Mouse (Mus musculus) stomach, embryonic 15.5 days (tissue): ENCODE measurements at regions not wholly inside any gene's neighbourhood (a gene's known extent, or its start where the extent isn't known, plus 50 kb on each side); places are given as distances from the start of the nearest gene placed in this dataset.

ENCODE experiments used
- ATAC-seq: fragments of 200-750 bp; cut with Nextera tagmentation; 2 replicates; pipeline ENCODE4 v1.8.0; 2017; ENCODE audit warnings: low read depth, moderate number of reproducible peaks, moderate TSS enrichment; ENCODE audit not compliant: insufficient read depth, low FRiP score
- H3K27ac ChIP-seq: fragments of 300-500 bp; sonication (generic); 2 replicates; pipeline ENCODE4 v1.5.1; 2015; ENCODE audit warnings: mild to moderate bottlenecking, inconsistent platforms
- H3K27me3 ChIP-seq: fragments of 300-500 bp; sonication (generic); replicated peaks from 2 replicates; pipeline ENCODE4 v1.6.1; 2015; ENCODE audit warnings: inconsistent platforms
- H3K36me3 ChIP-seq: fragments of 300-500 bp; sonication (generic); 2 replicates; pipeline ENCODE4 v1.6.1; 2015; ENCODE audit warnings: inconsistent platforms
- H3K4me1 ChIP-seq: fragments of 300-500 bp; sonication (generic); 2 replicates; pipeline ENCODE4 v1.6.1; 2015; ENCODE audit warnings: inconsistent platforms
- H3K4me2 ChIP-seq: fragments of 300-500 bp; sonication (generic); 2 replicates; pipeline ENCODE4 v1.6.1; 2015; ENCODE audit warnings: mild to moderate bottlenecking, inconsistent platforms
- H3K4me3 ChIP-seq: fragments of 300-500 bp; sonication (generic); replicated peaks from 2 replicates; pipeline ENCODE4 v1.5.1; 2015; ENCODE audit warnings: inconsistent platforms
- H3K9ac ChIP-seq: fragments of 300-500 bp; sonication (generic); 2 replicates; pipeline ENCODE4 v1.6.1; 2015; ENCODE audit warnings: inconsistent platforms
- H3K9me3 ChIP-seq: fragments of 300-500 bp; sonication (generic); 2 replicates; pipeline ENCODE4 v1.6.1; 2016; ENCODE audit warnings: inconsistent platforms
- WGBS: fragments of 180-500 bp; shearing (Covaris S2); methylation state at CpG from one replicate; pipeline ENCODE4 v1.1.7; 2015; 5-methylcytosine and 5-hydroxymethylcytosine counted together

- Histone ChIP-seq H3K4me1 (no peaks in the 10 kb centered on the region), H3K9me3 (no peaks in the 10 kb centered on the region), H3K9ac (no peak overlapping the region), H3K4me3 (no peak overlapping the region), H3K36me3 (no peaks in the 10 kb centered on the region), H3K27me3 (no peaks in the 10 kb centered on the region), H3K4me2 (no peak overlapping the region), H3K27ac (no peak overlapping the region)
- WGBS: 42% methylated on average over 3 of the region's 3 CpGs
- no peak for ATAC-seq
These were observed 59.2 kb upstream of the Smarca2 start for GRCm38 (mm10) chr19:26545671-26546070.

- no peaks in the 10 kb centered on the region for H3K9me3 ChIP-seq
- H3K4me1 ChIP-seq: no peaks in the 10 kb centered on the region
- WGBS: 74% methylated on average over 6 of the region's 6 CpGs
- ATAC-seq: no peak
- H3K36me3 ChIP-seq: no peaks in the 10 kb centered on the region
- H3K9ac ChIP-seq: no peak overlapping the region
- H3K4me2 ChIP-seq: no peak overlapping the region
- no peaks in the 10 kb centered on the region for H3K27me3 ChIP-seq
- no peak overlapping the region for H3K27ac ChIP-seq
- H3K4me3 ChIP-seq: no peak overlapping the region
These were observed 57.3 kb upstream of the Smarca2 start for GRCm38 (mm10) chr19:26547522-26547921.

- Histone ChIP-seq H3K9ac (no peak overlapping the region), H3K36me3 (no peaks in the 10 kb centered on the region), H3K27ac (no peak overlapping the region), H3K9me3 (no peaks in the 10 kb centered on the region), H3K4me2 (no peak overlapping the region), H3K4me3 (no peak overlapping the region), H3K27me3 (no peaks in the 10 kb centered on the region), H3K4me1 (no peaks in the 10 kb centered on the region)
- ATAC-seq: no peak
- 76% methylated on average over 14 of the region's 14 CpGs for WGBS
These were observed 56.1 kb upstream of the Smarca2 start for GRCm38 (mm10) chr19:26548562-26549270.

- no peaks in the 10 kb centered on the region for H3K4me1 ChIP-seq
- no peaks in the 10 kb centered on the region for H3K27me3 ChIP-seq
- no peak for ATAC-seq
- H3K4me2 ChIP-seq: no peak overlapping the region
- H3K9me3 ChIP-seq: no peaks in the 10 kb centered on the region
- WGBS: 46% methylated on average over 5 of the region's 5 CpGs
- H3K4me3 ChIP-seq: no peak overlapping the region
- no peaks in the 10 kb centered on the region for H3K36me3 ChIP-seq
- no peak overlapping the region for H3K27ac ChIP-seq
- H3K9ac ChIP-seq: no peak overlapping the region
These were observed 54.6 kb upstream of the Smarca2 start for GRCm38 (mm10) chr19:26550299-26550698.
